Mouse (Mus musculus) CH12.LX (cell line): ENCODE measurements at regions not wholly inside any gene's neighbourhood (a gene's known extent, or its start where the extent isn't known, plus 50 kb on each side); places are given as distances from the start of the nearest gene placed in this dataset.

ENCODE experiments used
- CTCF ChIP-seq, 2 experiments: IDR thresholded peaks in 1 of 2; conservative IDR thresholded peaks in 1 of 2; 2 replicates each; pipeline ENCODE4 v1.5.1; 2011 to 2012; ENCODE audit warnings: low read depth in 2 of 2, low read length in 2 of 2, improper control_type of control experiment in 1 of 2, inconsistent platforms in 1 of 2, mild to moderate bottlenecking in 1 of 2, moderate library complexity in 1 of 2
- EP300 ChIP-seq: IDR thresholded peaks from 2 replicates; pipeline ENCODE4 v1.6.1; 2011; ENCODE audit warnings: low read length, improper control_type of control experiment
- MAFK ChIP-seq: IDR thresholded peaks from 2 replicates; pipeline ENCODE4 v1.6.1; 2011; ENCODE audit warnings: low read length, improper control_type of control experiment; ENCODE audit not compliant: insufficient replicate concordance
- POLR2A ChIP-seq: IDR thresholded peaks from 2 replicates; pipeline ENCODE4 v1.6.1; 2011; ENCODE audit warnings: low read depth, mild to moderate bottlenecking, improper control_type of control experiment, low read length
- TBP ChIP-seq: conservative IDR thresholded peaks from 2 replicates; pipeline ENCODE4 v1.6.1; 2011; ENCODE audit warnings: low read depth, low read length, improper control_type of control experiment
- UBTF ChIP-seq: IDR thresholded peaks from 2 replicates; pipeline ENCODE4 v1.6.1; 2012; ENCODE audit warnings: low read depth, mild to moderate bottlenecking, inconsistent platforms, low read length, improper control_type of control experiment, moderate library complexity
- ZMIZ1 ChIP-seq: IDR thresholded peaks from 2 replicates; pipeline ENCODE4 v1.6.1; 2012; ENCODE audit warnings: low read depth, mild to moderate bottlenecking, inconsistent platforms, low read length, improper control_type of control experiment

GRCm38 (mm10) chr12:16204941-16205340 is 388.2 kb upstream of the Trib2 start:
- TF ChIP-seq UBTF (no peak), POLR2A (no peak), EP300 (no peak), CTCF (conservative IDR thresholded peaks at IDR 0.05 in 1 of 2, IDR thresholded peaks at IDR 0.05 in 1 of 2; ENCODE audit: low read depth in 2 of 2, low read length in 2 of 2) (no peak), MAFK (no peak), TBP (no peak), ZMIZ1 (no peak)
